Mouse (Mus musculus) liver, postnatal 0 days (tissue): Measurements from ENCODE around the gene Tmub1. TPM values are rescaled to one million over a fixed set of nuclear protein-coding genes. Genes with fewer than 3 reads are reported as not detected.

Experiments
- ATAC-seq: fragments of 200-750 bp; cut with Nextera tagmentation; 2 replicates; pipeline ENCODE4 v1.8.0; 2017; ENCODE audit warnings: mild to moderate bottlenecking, moderate library complexity
- DNase-seq: peaks from one replicate; pipeline ENCODE4 v3.0.0-alpha.2; 2016
- H3K27ac ChIP-seq: fragments of 300-500 bp; sonication (generic); 2 replicates; pipeline ENCODE4 v1.5.1; 2014; ENCODE audit warnings: antibody characterized with exemption, moderate library complexity, mild to moderate bottlenecking, low read depth
- H3K27me3 ChIP-seq: fragments of 300-500 bp; sonication (generic); 2 replicates; pipeline ENCODE4 v1.6.1; 2014; ENCODE audit warnings: low read length, control low read depth, mixed read lengths; ENCODE audit not compliant: insufficient read depth
- H3K36me3 ChIP-seq: fragments of 300-500 bp; sonication (generic); replicated peaks from 2 replicates; pipeline ENCODE4 v1.6.1; 2014; ENCODE audit warnings: mild to moderate bottlenecking, control low read depth, low read length, moderate library complexity, mixed read lengths; ENCODE audit not compliant: insufficient read depth
- H3K4me1 ChIP-seq: fragments of 300-500 bp; sonication (generic); 2 replicates; pipeline ENCODE4 v1.6.1; 2014; ENCODE audit warnings: antibody characterized with exemption, mild to moderate bottlenecking, control low read depth; ENCODE audit not compliant: insufficient read depth
- H3K4me2 ChIP-seq: fragments of 300-500 bp; sonication (generic); 2 replicates; pipeline ENCODE4 v1.6.1; 2014; ENCODE audit warnings: low read depth, mild to moderate bottlenecking, low read length, moderate library complexity, mixed read lengths
- H3K4me3 ChIP-seq: fragments of 300-500 bp; sonication (generic); 2 replicates; pipeline ENCODE4 v1.5.1; 2014; ENCODE audit warnings: low read depth, low read length
- H3K9ac ChIP-seq: fragments of 300-500 bp; sonication (generic); replicated peaks from 2 replicates; pipeline ENCODE4 v1.6.1; 2014; ENCODE audit warnings: mild to moderate bottlenecking, moderate library complexity
- H3K9me3 ChIP-seq: fragments of 300-500 bp; sonication (generic); 2 replicates; pipeline ENCODE4 v1.6.1; 2016; ENCODE audit warnings: mild to moderate bottlenecking, control low read depth, low read length, mixed read lengths
- CTCF ChIP-seq: sonication (generic); IDR thresholded peaks from 2 replicates; pipeline ENCODE4 v1.5.1; 2016; ENCODE audit warnings: antibody characterized with exemption, low read depth
- EP300 ChIP-seq: IDR thresholded peaks from 2 replicates; pipeline ENCODE4 v1.6.1; 2016; ENCODE audit warnings: antibody characterized with exemption, low read depth, mild to moderate bottlenecking
- WGBS: fragments of 180-500 bp; shearing (Covaris S2); extraction: QIAGEN DNeasy Blood & Tissue Kit; methylation state at CpG from one replicate; pipeline ENCODE4 v1.1.7; 2014; ENCODE audit not compliant: insufficient replicate concordance; 5-methylcytosine and 5-hydroxymethylcytosine counted together
- polyA plus RNA-seq: library from polyadenylated mRNA; unstranded; fragments of >200 nt; fragmentation: Nextera tagmentation; extraction: Ambion mirVana; gene quantifications from 2 replicates; pipeline ENCODE4 v1.2.1, GENCODE M21; 2015

Gene Tmub1
- polyA plus RNA-seq, 1 experiment from 2014 or later = 5.2 TPM

DNA sequence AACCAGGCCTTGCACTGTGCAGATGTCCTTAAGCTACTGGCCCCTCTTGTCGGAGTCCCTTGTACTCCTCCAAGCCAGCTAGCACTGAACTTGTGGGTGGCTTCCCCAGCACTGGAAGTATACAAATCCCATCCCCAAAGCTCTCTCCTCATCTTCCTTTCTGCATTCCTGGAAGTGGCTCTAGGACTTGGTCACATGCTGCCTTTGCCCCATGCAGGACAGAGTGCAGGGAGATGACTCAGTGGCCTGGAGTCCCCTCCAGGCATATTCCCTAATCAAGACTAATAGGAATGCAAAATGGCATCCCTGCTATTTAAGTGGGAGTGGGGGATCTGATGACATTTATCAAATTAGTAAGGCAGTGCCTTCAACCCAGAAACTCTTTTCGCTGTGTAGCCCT, 35.6 kb downstream of the Tmub1 start:
- DNase-seq (no peak), ATAC-seq (no peak)
- 64% methylated on average over 2 of the region's 2 CpGs for WGBS
- no peak overlapping the region for H3K4me2 ChIP-seq
- H3K4me1 ChIP-seq = no peaks in the 10 kb centered on the region
- peaks cover 7% of the 10 kb centered on the region for H3K36me3 ChIP-seq
- no peak overlapping the region for H3K27ac ChIP-seq
- H3K4me3 ChIP-seq = no peak overlapping the region
- no peaks in the 10 kb centered on the region for H3K9me3 ChIP-seq
- H3K9ac ChIP-seq = no peak overlapping the region
- no peaks in the 10 kb centered on the region for H3K27me3 ChIP-seq
- TF ChIP-seq CTCF (no peak), EP300 (no peak)

DNA sequence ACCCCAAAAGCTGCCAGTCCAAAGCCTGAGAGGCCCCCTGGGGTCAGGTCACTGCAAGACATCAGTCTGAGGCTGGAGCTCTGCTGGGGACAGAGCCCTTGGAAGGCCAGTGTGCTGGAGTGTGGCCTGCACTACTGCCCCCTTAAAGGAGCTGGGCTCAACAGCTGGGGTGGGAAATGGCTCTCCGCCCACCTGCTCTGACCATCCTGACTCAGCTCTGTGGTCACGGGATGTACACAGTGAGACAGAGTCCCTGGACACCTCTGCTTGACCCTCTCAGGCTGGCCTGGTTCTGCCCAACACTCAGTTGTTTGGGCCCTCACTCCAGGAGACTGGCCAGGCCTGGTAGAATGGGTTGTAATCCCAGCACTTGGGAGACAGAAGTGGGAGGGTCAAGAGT, 38.2 kb downstream of the Tmub1 start:
- no peak overlapping the region for H3K4me2 ChIP-seq

GRCm38 (mm10) chr5:24408651-24409050, 39.0 kb downstream of the Tmub1 start:
- Histone ChIP-seq H3K36me3 (peaks cover 10% of the 10 kb centered on the region), H3K4me1 (no peaks in the 10 kb centered on the region), H3K9ac (no peak overlapping the region), H3K9me3 (no peaks in the 10 kb centered on the region), H3K4me2 (no peak overlapping the region), H3K4me3 (no peak overlapping the region), H3K27ac (no peak overlapping the region), H3K27me3 (no peaks in the 10 kb centered on the region)
- TF ChIP-seq EP300 (no peak), CTCF (no peak)
- 87% methylated on average over 13 of the region's 13 CpGs for WGBS
- no peak for ATAC-seq
- DNase-seq = no peak

More for the DNA sequence above, 38.2 kb downstream of the Tmub1 start:
- Histone ChIP-seq H3K9ac (no peak overlapping the region), H3K4me3 (no peak overlapping the region), H3K36me3 (peaks cover 9% of the 10 kb centered on the region), H3K27ac (no peak overlapping the region), H3K27me3 (no peaks in the 10 kb centered on the region), H3K4me1 (no peaks in the 10 kb centered on the region), H3K9me3 (no peaks in the 10 kb centered on the region)
- DNase-seq = no peak
- no peak for ATAC-seq
- TF ChIP-seq EP300 = no peak
- 73% methylated on average over 2 of the region's 2 CpGs for WGBS

DNA sequence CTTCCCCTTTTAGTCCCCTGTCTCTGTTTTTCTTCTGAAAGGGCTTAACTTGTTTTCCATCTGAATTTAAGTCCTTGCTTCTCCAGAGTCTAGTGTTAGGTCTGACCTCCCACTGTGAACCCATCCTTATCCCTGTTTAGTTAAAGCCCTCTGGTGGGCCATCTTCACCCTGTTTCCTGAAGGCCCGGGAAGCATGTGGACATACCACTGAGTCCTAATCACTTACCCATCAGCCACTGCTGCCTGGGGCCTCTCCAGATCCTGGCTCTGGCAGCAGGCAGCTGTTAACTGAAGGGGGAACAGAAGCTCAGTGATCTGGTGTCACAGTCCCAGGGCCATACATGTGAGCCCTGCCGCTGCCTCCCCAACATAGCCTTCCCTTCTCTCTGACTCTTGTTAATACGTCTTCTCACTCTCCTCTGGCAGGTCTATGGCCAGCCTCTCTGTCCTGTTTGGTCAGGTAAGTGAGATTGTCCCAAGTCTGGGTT, 42.2 kb downstream of the Tmub1 start:
- WGBS = 70% methylated on average over 3 of the region's 3 CpGs
- DNase-seq (no peak), ATAC-seq (no peak)
- peaks cover 21% of the 10 kb centered on the region for H3K36me3 ChIP-seq
- no peak overlapping the region for H3K9ac ChIP-seq
- H3K27me3 ChIP-seq = no peaks in the 10 kb centered on the region
- TF ChIP-seq CTCF = no peak
- no peak for TF ChIP-seq EP300
- H3K27ac ChIP-seq = no peak overlapping the region
- no peaks in the 10 kb centered on the region for H3K9me3 ChIP-seq
- H3K4me3 ChIP-seq = no peak overlapping the region
- no peaks in the 10 kb centered on the region for H3K4me1 ChIP-seq
- no peak overlapping the region for H3K4me2 ChIP-seq

DNA sequence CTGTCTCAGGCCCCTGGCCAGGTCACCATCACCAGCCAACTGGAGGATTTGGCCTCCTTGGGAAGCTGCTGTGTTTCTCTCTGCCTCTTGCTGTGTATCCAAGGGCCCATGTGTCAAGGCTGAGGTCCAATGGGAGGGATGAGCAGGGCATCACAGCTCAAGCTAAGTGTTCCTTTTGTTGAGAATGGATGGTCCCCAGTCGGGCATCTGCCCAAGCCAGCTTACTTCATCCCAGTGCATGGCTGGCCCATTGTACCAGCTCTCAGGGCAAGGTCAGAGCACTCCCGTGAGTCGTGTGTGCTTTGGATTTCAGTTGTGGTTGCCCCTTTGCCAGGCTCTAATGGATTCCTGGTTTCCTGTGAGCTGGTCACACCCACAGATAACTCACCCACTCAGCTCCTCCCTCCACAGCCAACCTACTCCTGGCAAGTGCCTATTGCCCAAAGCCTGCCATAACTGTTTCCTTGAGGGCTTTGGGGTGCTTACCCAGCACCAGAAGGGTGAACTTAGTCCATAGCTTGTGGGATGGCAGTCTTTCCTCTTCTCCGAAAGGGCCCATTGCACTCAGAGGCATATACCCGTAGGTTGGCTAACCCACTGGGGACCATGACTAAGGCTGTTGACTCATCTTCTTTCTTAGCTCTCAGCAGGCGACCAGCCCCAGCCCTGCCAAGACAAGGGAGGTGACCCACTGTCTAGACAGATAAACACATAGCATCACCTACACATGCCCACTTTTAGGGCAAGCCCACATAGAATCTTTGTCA, 42.9 kb downstream of the Tmub1 start:
- Histone ChIP-seq H3K9me3 (no peaks in the 10 kb centered on the region), H3K27ac (no peak overlapping the region), H3K4me1 (no peaks in the 10 kb centered on the region), H3K4me3 (no peak overlapping the region), H3K27me3 (no peaks in the 10 kb centered on the region), H3K9ac (no peak overlapping the region), H3K4me2 (no peak overlapping the region), H3K36me3 (peaks cover 21% of the 10 kb centered on the region)
- DNase-seq = no peak
- TF ChIP-seq EP300 (no peak), CTCF (no peak)
- 68% methylated on average over 6 of the region's 6 CpGs for WGBS
- ATAC-seq = no peak

GRCm38 (mm10) chr5:24401969-24402368, 45.7 kb downstream of the Tmub1 start:
- no peaks in the 10 kb centered on the region for H3K4me1 ChIP-seq
- TF ChIP-seq EP300 (no peak), CTCF (no peak)

More at GRCm38 (mm10) chr5:24401969-24402368, 45.7 kb downstream of the Tmub1 start:
- no peak overlapping the region for H3K9ac ChIP-seq
- DNase-seq (no peak), ATAC-seq (no peak)
- no peak overlapping the region for H3K4me3 ChIP-seq
- H3K27me3 ChIP-seq = no peaks in the 10 kb centered on the region
- H3K36me3 ChIP-seq = peaks cover 13% of the 10 kb centered on the region
- H3K4me2 ChIP-seq = no peak overlapping the region
- 83% methylated on average over 9 of the region's 9 CpGs for WGBS
- no peaks in the 10 kb centered on the region for H3K9me3 ChIP-seq
- H3K27ac ChIP-seq = no peak overlapping the region
